Mouse (Mus musculus) thymus, postnatal 4 days (tissue): ENCODE measurements at regions not wholly inside any gene's neighbourhood (a gene's known extent, or its start where the extent isn't known, plus 50 kb on each side); places are given as distances from the start of the nearest gene placed in this dataset.

Experiments used
- DNase-seq: peaks from one replicate; pipeline ENCODE4 v3.0.0; 2021

DNA sequence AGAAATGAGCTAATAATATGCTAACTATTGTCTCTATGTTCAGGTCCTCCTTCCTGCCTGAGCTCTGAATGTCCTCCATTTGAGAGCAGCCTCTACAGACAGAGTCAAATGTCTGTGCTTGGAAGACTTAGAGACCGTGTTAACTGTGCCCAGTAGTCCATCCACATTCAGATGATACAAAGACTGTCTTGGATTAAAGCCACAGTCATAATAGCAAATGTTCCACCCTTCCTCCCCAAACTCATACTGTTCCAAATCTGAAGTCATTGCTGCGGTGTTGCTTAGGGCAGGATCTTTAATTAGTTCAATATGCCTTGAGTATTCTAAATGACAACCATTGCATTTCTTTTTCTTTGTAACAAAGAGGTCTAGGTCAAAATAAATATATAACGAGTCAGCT lies 923.2 kb upstream of the Gm7489 start:
- no peak for DNase-seq

DNA sequence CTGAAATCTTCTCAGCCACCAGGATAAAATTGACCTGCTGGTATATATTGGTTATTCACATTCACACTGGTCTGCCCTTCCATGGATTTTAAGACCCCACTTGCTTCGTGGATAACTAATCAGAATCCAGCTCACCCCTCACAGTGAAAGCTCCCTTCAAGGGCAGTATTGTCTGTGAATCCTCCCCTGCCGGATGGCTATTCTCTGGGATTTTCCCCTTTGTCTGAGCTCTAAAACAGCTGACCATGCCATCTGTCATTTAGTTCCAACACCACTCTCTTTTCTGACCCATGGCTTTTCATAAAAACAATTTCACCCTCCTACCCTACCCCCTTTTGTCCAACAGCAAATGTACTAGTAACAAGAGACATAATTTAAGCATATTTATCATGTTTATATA lies 920.8 kb upstream of the Gm7489 start:
- no peak for DNase-seq

DNA sequence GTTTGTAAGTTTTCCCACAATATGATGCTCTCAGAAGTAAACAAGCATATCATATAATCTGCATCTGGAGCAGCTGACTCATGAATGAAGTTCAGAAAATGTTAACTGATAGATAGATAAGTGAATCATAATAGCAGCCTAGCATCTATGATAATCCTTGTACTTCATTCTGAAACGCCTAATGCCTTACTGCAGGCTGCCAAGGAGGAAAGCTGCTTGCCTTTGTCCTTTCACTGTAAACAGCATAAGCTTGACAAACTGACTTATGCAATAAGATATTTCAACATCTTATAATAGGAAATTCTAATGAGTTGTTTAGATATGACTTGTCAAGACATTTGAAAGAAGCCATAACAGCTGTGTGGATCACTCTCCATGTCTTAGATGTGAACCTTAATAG lies 920.3 kb upstream of the Gm7489 start:
- DNase-seq, result no peak

DNA sequence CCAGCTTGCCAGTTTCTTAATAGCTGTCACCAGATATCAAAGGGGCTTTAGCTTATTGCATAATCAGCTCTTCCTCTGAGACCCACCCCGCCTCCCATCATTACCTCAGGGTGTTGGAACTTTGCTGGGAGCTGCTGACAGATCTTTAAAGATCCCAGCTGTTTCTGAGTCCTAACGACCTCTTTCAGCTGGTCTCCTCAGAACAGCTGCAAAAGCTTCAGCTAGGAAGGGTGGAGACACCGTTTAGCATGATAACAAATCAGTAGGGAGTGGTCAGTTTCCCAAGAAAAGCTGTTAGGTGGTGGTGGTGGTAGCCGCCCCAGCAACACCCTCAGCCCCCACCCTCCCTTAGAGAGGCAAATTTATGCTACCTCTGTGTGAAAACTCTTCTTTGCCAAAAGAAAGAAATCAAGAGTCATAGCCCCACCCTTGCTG lies 916.9 kb upstream of the Gm7489 start:
- DNase-seq, result no peak

DNA sequence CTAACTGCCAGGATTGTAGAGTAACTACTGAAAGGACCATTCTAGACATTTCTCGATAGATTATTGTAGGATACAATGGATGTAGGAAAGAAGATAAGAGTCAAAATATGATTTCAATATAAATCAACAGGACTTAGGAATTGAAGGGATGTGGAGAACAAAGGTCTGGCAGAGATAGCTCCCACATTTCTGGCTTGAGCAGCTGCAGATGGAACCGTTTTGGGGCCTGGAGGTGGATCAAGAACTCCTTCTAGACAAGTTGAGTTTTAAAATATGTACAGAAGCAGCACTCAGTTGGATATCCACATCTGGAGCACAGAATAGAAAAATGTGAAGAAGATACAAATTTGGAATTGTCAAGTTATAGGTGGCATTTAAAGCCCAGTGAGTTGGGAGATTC lies 901.9 kb upstream of the Gm7489 start:
- no peak for DNase-seq

DNA sequence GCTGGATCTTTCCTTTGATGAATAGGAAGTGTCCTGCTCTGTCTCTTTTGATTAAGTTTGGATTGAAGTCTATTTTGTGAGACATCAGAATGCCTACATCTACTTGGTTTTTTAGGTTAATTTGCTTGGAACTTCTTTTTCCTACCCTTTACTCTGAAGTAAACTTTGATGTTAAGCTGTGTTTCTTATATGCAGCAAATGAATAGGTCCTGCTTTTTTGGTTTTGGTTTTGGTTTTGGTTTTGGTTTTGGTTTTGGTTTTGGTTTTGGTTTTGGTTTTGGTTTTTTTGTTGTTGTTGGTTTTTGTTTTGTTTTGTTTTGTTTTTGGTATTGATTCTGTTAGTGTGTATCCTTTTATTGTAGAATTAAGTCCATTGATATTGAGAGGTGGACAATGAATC lies 894.1 kb upstream of the Gm7489 start:
- no peak for DNase-seq

DNA sequence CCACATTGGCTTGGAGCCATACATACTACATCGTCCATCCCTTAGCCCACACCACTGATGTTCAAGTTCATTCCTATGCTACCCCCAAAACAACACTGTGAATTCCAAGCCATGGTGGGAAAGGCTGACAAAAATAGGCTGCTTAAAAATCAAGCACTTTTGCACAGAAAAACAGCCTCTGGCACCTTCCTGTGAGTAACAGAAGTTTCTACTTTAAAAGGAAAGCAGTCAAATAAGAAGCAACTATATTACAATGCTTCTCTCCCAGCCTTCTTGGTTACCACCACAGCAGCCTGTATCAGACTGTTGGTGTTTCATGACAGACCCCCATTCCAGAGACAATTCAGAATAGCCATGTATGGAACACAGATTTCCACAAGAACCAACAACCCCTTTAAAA lies 890.4 kb upstream of the Gm7489 start:
- no peak for DNase-seq

DNA sequence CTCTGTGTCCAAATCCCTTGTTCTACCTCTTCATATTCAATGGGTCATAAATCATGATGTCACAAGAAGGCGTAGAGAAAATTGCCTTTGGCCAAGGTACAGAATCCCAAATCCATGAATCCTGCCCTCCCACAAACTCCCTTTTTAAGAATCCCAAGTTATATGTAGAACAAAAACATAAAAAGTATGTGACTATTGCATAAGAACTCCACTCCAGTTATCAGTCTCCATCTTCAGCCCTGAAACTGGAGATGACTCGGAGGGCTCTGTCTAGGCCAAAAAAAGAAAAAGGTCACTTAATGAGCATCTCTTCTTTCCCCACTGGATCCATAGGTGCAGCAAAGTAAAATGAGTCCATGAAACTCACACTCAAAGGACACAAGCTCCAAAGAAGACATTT lies 885.5 kb upstream of the Gm7489 start:
- no peak for DNase-seq

DNA sequence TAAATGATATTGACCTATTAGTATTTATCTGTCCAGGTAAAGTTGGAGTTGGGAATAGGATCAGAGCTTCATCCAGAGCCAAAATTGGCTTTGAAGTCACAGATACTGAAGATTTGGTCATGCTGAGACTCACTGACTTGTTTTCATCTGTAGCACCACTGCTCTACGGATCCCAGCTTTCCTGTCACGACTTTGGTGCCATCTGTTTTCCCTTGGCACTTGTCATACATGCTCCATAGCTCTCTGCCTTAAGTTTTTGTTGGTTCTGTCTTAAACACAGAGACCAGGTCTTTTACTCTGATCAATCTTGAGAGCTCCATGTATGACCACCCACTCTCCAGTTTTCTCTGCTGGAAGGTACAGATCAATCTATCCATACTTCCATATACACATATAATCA lies 884.9 kb upstream of the Gm7489 start:
- no peak for DNase-seq

DNA sequence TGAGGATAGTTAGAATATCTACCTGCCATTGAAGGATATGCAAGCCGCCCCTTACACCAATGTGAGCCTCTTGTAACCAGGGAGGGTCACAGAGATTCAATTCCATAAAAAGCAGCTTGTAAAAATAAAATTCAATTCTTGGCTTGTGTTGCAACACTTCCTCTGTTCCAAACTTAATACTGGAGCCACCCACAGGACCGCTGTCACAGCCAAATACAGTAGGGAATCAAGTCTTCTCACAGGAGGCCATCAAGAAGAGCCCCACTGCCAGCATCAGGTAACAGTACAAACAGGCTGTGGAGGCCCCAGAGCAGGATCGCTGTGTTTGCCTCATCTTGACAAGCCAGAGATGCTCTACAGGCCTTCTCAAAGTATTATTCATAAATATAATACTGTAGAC lies 883.3 kb upstream of the Gm7489 start:
- DNase-seq, result no peak

DNA sequence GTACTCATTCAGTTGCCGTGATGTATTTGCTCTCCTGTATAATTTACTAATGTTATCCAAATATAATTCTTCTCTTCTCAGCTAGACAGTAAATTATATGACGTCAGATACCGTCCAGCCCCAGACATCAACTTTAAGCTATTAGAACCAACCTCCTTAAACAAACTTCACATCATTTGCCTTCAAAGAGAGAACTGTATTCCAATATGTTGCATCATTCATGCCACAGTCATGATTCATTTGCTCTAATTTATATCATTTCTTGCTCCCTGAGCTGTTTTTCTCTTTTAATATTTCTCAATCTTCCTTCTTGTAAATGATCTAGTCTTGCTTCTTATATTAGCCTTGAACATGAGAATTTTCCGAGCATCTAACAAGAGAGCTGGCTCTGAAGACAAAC lies 882.7 kb upstream of the Gm7489 start:
- no peak for DNase-seq

DNA sequence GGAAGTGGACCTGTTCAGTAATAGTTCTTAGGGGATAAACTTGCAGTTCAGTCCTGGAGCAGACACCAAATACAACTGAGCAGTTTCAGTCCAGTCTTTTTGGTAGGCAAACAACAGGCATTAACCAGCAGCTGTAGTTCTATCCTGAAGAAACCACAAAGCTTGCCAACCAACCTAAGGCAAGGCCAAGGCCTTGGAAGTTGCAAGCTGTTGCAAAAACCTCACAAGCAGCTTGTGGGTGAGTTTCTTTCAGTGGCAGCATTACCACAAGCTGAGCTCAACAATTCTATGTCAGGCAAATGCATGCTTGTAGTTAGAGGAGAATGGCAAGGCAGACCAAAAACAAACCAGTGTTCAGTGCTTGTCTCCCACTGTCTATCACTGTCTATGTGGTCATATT lies 880.6 kb upstream of the Gm7489 start:
- no peak for DNase-seq

DNA sequence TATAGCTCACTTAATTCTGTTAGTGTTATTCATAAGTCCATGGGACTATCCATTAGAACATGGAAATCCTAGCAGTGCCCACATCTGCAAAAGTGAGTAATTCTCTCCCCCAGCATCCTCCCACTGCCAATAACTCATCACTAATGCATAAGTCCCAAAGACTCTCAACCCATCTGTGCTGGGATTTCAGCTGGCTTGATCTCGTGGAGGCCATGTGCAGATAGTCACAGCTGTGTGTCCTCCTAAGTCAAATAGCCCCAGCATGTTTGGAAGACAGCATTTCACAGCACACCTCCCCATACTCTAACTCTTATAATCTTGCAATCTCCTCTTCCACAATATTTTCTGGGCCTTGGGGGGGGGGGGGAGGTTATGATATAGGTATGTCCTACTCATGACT lies 877.9 kb upstream of the Gm7489 start:
- DNase-seq, result no peak

DNA sequence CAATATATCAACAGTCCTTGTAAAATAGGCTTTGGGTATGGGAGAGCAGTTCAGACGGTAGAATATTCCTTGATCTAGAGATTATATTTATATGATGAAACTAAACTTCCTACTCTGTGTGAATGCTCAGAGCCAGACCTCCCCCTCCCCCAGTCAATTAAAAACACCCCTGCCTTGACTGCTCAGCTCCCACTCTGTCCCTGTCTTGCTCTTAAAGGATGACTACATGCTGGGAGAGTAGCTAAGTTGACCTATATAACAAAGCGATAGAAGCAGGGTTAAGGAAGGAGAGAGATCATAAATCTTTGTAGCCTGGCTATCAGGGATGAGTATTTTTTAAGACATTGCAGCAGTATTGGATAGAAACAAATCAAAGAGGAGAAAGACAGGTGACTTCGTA lies 875.4 kb upstream of the Gm7489 start:
- no peak for DNase-seq
